Mouse (Mus musculus) brain, embryonic 14.5 days (tissue): ENCODE measurements at regions not wholly inside any gene's neighbourhood (a gene's known extent, or its start where the extent isn't known, plus 50 kb on each side); places are given as distances from the start of the nearest gene placed in this dataset.

Source experiments
- DNase-seq: peaks from one replicate; pipeline ENCODE4 v3.0.0-alpha.2; 2011; ENCODE audit warnings: low read depth
- CTCF ChIP-seq: fragments of 200-500 bp; IDR thresholded peaks from 2 replicates; pipeline ENCODE4 v1.5.1; 2012; ENCODE audit warnings: inconsistent platforms, mild to moderate bottlenecking, moderate library complexity, borderline replicate concordance; ENCODE audit not compliant: insufficient read depth, insufficient read length; ENCODE audit errors: extremely low read depth
- POLR2A ChIP-seq: fragments of 200-500 bp; IDR thresholded peaks from 2 replicates; pipeline ENCODE4 v1.6.1; 2012; ENCODE audit warnings: mild to moderate bottlenecking, inconsistent platforms, borderline replicate concordance; ENCODE audit not compliant: poor library complexity, insufficient read depth, insufficient read length, severe bottlenecking; ENCODE audit errors: extremely low read depth

GRCm38 (mm10) chr5:60143391-60143790 is 1665.2 kb upstream of the G6pd2 start:
- TF ChIP-seq POLR2A (no peak), CTCF (no peak)
- DNase-seq = peak; percentile 57

- TF ChIP-seq POLR2A (no peak), CTCF (no peak)
- DNase-seq = peak; percentile 57
Measured at GRCm38 (mm10) chr5:60145609-60146008, 1663.0 kb upstream of the G6pd2 start.
